Mouse (Mus musculus): ENCODE results near the gene Cdnf. TPM values are rescaled to one million over a fixed set of nuclear protein-coding genes. Genes with fewer than 3 reads are reported as not detected.

Gene Cdnf
- polyA plus RNA-seq, 1 experiment from 2014 or later, result not detected

DNA sequence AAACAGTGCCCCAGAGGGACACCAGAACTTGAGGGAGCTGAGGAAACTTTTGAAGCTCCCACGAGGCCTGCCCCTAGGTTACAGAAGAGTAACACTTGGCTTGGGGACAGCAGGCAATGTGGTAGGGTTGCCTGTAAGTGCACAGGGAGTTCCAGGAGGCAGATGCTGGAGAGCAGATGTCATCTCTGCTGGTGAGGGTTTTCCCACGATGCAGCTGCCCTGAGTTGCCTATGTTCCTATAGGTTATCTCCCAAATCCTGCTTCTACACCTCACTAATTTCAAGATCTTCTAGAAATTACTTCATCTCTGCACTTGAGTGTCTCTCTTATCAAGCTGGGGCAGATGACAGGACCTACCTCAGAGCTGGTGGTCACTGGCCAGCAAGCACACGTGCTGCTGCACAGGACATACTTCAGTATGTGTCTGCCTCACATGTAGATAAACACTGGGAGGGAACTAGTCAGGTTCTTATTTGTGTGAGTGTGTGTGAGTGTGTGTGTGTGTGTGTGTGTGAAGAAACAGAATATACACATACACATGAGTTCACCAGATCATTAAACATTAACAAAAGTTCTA, 18.9 kb upstream of the Cdnf start:
- Histone ChIP-seq H3K4me2 (ENCODE audit: low read depth, severe bottlenecking) (no peak overlapping the region), H3K27me3 (ENCODE audit: control insufficient read depth, insufficient read depth, low read length) (no peaks in the 10 kb centered on the region), H3K9me3 (ENCODE audit: control insufficient read depth, low read length) (no peaks in the 10 kb centered on the region), H3K9ac (ENCODE audit: low read length) (no peak overlapping the region), H3K4me3 (ENCODE audit: low read depth, low read length) (no peak overlapping the region), H3K27ac (replicated peaks; ENCODE audit: low read depth, low read length) (no peak overlapping the region), H3K4me1 (ENCODE audit: control insufficient read depth, insufficient read depth, low read length) (no peaks in the 10 kb centered on the region), H3K36me3 (ENCODE audit: control insufficient read depth, insufficient read depth, low read length) (peaks cover 21% of the 10 kb centered on the region)
- ATAC-seq (ENCODE audit: insufficient number of reproducible peaks, low FRiP score, low TSS enrichment, low read depth) (no peak), DNase-seq (ENCODE audit: low spot score) (no peak)
- WGBS, result 87% methylated on average over 3 of the region's 3 CpGs

GRCm38 (mm10) chr2:3499543-3499942, 13.3 kb upstream of the Cdnf start:
- Histone ChIP-seq H3K4me2 (ENCODE audit: low read depth, severe bottlenecking) (no peak overlapping the region), H3K27ac (replicated peaks; ENCODE audit: low read depth, low read length) (no peak overlapping the region), H3K4me3 (ENCODE audit: low read depth, low read length) (no peak overlapping the region), H3K36me3 (ENCODE audit: control insufficient read depth, insufficient read depth, low read length) (peaks cover 12% of the 10 kb centered on the region), H3K9ac (ENCODE audit: low read length) (no peak overlapping the region), H3K9me3 (ENCODE audit: control insufficient read depth, low read length) (no peaks in the 10 kb centered on the region), H3K27me3 (ENCODE audit: control insufficient read depth, insufficient read depth, low read length) (no peaks in the 10 kb centered on the region), H3K4me1 (ENCODE audit: control insufficient read depth, insufficient read depth, low read length) (no peaks in the 10 kb centered on the region)
- DNase-seq (ENCODE audit: low spot score), result no peak
- 95% methylated on average over 6 of the region's 6 CpGs for WGBS
- ATAC-seq (ENCODE audit: insufficient number of reproducible peaks, low FRiP score, low TSS enrichment, low read depth), result no peak

GRCm38 (mm10) chr2:3500886-3501285, 11.9 kb upstream of the Cdnf start:
- no peak overlapping the region for H3K27ac ChIP-seq (replicated peaks; ENCODE audit: low read depth, low read length)
- H3K4me3 ChIP-seq (ENCODE audit: low read depth, low read length), result no peak overlapping the region
- ATAC-seq (ENCODE audit: insufficient number of reproducible peaks, low FRiP score, low TSS enrichment, low read depth), result no peak
- H3K27me3 ChIP-seq (ENCODE audit: control insufficient read depth, insufficient read depth, low read length), result no peaks in the 10 kb centered on the region
- DNase-seq (ENCODE audit: low spot score), result no peak
- no peaks in the 10 kb centered on the region for H3K4me1 ChIP-seq (ENCODE audit: control insufficient read depth, insufficient read depth, low read length)
- no peak overlapping the region for H3K9ac ChIP-seq (ENCODE audit: low read length)
- H3K36me3 ChIP-seq (ENCODE audit: control insufficient read depth, insufficient read depth, low read length), result peaks cover 15% of the 10 kb centered on the region
- H3K4me2 ChIP-seq (ENCODE audit: low read depth, severe bottlenecking), result no peak overlapping the region
- WGBS, result 96% methylated on average over 5 of the region's 5 CpGs
- no peaks in the 10 kb centered on the region for H3K9me3 ChIP-seq (ENCODE audit: control insufficient read depth, low read length)

- H3K27me3 ChIP-seq (ENCODE audit: control insufficient read depth, insufficient read depth, low read length), result no peaks in the 10 kb centered on the region
- peak overlapping the region; percentile 89 for H3K9ac ChIP-seq (ENCODE audit: low read length)
- H3K4me3 ChIP-seq (ENCODE audit: low read depth, low read length), result peak overlapping the region; percentile 91
- DNase-seq (ENCODE audit: low spot score) (peak; percentile 68), ATAC-seq (ENCODE audit: insufficient number of reproducible peaks, low FRiP score, low TSS enrichment, low read depth) (no peak)
- 0 out of 2 replicates have a peak, but pooled peaks cover 6% of the 10 kb centered on the region for H3K4me1 ChIP-seq (ENCODE audit: control insufficient read depth, insufficient read depth, low read length)
- H3K36me3 ChIP-seq (ENCODE audit: control insufficient read depth, insufficient read depth, low read length), result peaks cover 12% of the 10 kb centered on the region
- H3K4me2 ChIP-seq (ENCODE audit: low read depth, severe bottlenecking), result peak overlapping the region; percentile 69
- H3K9me3 ChIP-seq (ENCODE audit: control insufficient read depth, low read length), result no peaks in the 10 kb centered on the region
- no peak overlapping the region for H3K27ac ChIP-seq (replicated peaks; ENCODE audit: low read depth, low read length)
- under 1% methylated on average over 15 of the region's 15 CpGs for WGBS
Measured at GRCm38 (mm10) chr2:3512076-3512475, 754 bp upstream of the Cdnf start.

DNA sequence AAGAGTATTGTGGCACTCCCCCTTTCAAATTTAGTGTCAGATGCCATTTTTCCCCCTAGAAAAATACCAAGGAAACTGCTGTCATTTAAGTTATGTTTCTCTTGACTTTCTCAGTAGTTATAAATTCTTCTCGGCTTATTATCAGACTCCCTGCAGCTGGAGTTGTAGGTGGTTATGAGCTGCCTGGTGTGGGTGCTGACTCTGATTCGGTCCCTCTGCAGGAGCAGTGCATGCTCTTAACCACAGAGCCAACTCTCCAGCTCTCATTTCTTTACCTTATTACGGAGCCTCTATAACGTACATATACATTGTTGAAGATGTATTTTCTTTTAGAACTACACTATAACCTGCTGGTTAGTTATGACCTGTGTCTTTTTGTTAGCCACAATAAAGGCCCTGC, 9.7 kb downstream of the Cdnf start:
- whole genome bisulfite sequencing, result 84% methylated on average over 4 of the region's 4 CpGs
- no peaks in the 10 kb centered on the region for H3K4me1 ChIP-seq (ENCODE audit: control insufficient read depth, insufficient read depth, low read length)
- H3K27me3 ChIP-seq (ENCODE audit: control insufficient read depth, insufficient read depth, low read length), result no peaks in the 10 kb centered on the region
- no peak overlapping the region for H3K9ac ChIP-seq (ENCODE audit: low read length)
- no peak overlapping the region for H3K27ac ChIP-seq (replicated peaks; ENCODE audit: low read depth, low read length)
- H3K4me3 ChIP-seq (ENCODE audit: low read depth, low read length), result no peak overlapping the region
- no peak overlapping the region for H3K4me2 ChIP-seq (ENCODE audit: low read depth, severe bottlenecking)
- no peak for DNase-seq (ENCODE audit: low spot score)
- no peaks in the 10 kb centered on the region for H3K36me3 ChIP-seq (ENCODE audit: control insufficient read depth, insufficient read depth, low read length)
- H3K9me3 ChIP-seq (ENCODE audit: control insufficient read depth, low read length), result no peaks in the 10 kb centered on the region
- ATAC-seq (ENCODE audit: insufficient number of reproducible peaks, low FRiP score, low TSS enrichment, low read depth), result no peak

DNA sequence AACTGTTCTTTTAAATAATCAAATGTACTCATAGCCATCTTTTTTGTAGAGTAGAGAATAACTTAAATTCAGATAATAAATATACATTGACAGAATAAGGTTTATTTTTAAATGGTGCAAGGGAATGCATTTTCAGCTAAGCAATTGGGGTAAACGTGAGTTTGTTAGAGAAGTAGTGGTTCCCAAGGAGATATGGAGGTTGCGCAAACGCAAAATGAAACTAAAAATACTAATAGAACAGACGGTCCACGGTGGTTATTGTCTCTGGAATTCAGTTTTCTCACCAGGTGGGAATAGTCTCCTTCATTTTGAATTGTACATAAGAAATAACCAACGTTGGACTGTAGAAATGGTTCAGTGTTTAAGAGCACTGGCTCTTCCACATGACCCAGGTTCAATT, 13.5 kb downstream of the Cdnf start:
- Histone ChIP-seq H3K9ac (ENCODE audit: low read length) (no peak overlapping the region), H3K4me2 (ENCODE audit: low read depth, severe bottlenecking) (no peak overlapping the region), H3K4me1 (ENCODE audit: control insufficient read depth, insufficient read depth, low read length) (no peaks in the 10 kb centered on the region), H3K36me3 (ENCODE audit: control insufficient read depth, insufficient read depth, low read length) (no peaks in the 10 kb centered on the region), H3K27me3 (ENCODE audit: control insufficient read depth, insufficient read depth, low read length) (no peaks in the 10 kb centered on the region), H3K9me3 (ENCODE audit: control insufficient read depth, low read length) (no peaks in the 10 kb centered on the region), H3K4me3 (ENCODE audit: low read depth, low read length) (no peak overlapping the region), H3K27ac (replicated peaks; ENCODE audit: low read depth, low read length) (no peak overlapping the region)
- ATAC-seq (ENCODE audit: insufficient number of reproducible peaks, low FRiP score, low TSS enrichment, low read depth), result no peak
- WGBS, result 84% methylated on average over 6 of the region's 6 CpGs
- DNase-seq (ENCODE audit: low spot score), result no peak

GRCm38 (mm10) chr2:3541307-3542079, 28.7 kb downstream of the Cdnf start:
- WGBS, result 73% methylated on average over 9 of the region's 9 CpGs
- Histone ChIP-seq H3K4me1 (ENCODE audit: control insufficient read depth, insufficient read depth, low read length) (no peaks in the 10 kb centered on the region), H3K36me3 (ENCODE audit: control insufficient read depth, insufficient read depth, low read length) (no peaks in the 10 kb centered on the region), H3K4me2 (ENCODE audit: low read depth, severe bottlenecking) (no peak overlapping the region), H3K4me3 (ENCODE audit: low read depth, low read length) (no peak overlapping the region), H3K27ac (replicated peaks; ENCODE audit: low read depth, low read length) (no peak overlapping the region), H3K9ac (ENCODE audit: low read length) (no peak overlapping the region), H3K9me3 (ENCODE audit: control insufficient read depth, low read length) (peaks cover 2% of the 10 kb centered on the region; the same call in 1 of the 2 replicates), H3K27me3 (ENCODE audit: control insufficient read depth, insufficient read depth, low read length) (no peaks in the 10 kb centered on the region)
- DNase-seq (ENCODE audit: low spot score), result no peak
- no peak for ATAC-seq (ENCODE audit: insufficient number of reproducible peaks, low FRiP score, low TSS enrichment, low read depth)

GRCm38 (mm10) chr2:3546055-3546454, 33.2 kb downstream of the Cdnf start:
- DNase-seq (ENCODE audit: low spot score) (no peak), ATAC-seq (ENCODE audit: insufficient number of reproducible peaks, low FRiP score, low TSS enrichment, low read depth) (no peak)
- H3K27ac ChIP-seq (replicated peaks; ENCODE audit: low read depth, low read length), result no peak overlapping the region
- peaks cover 2% of the 10 kb centered on the region; the same call in 1 of the 2 replicates for H3K9me3 ChIP-seq (ENCODE audit: control insufficient read depth, low read length)
- H3K36me3 ChIP-seq (ENCODE audit: control insufficient read depth, insufficient read depth, low read length), result no peaks in the 10 kb centered on the region
- no peaks in the 10 kb centered on the region for H3K4me1 ChIP-seq (ENCODE audit: control insufficient read depth, insufficient read depth, low read length)
- no peaks in the 10 kb centered on the region for H3K27me3 ChIP-seq (ENCODE audit: control insufficient read depth, insufficient read depth, low read length)
- H3K4me2 ChIP-seq (ENCODE audit: low read depth, severe bottlenecking), result no peak overlapping the region
- H3K9ac ChIP-seq (ENCODE audit: low read length), result no peak overlapping the region
- 66% methylated on average over 2 of the region's 2 CpGs for WGBS
- H3K4me3 ChIP-seq (ENCODE audit: low read depth, low read length), result no peak overlapping the region

Measured in limb, embryonic 11.5 days (tissue).